Mouse (Mus musculus): ENCODE results near the gene Flad1.
A peak's percentile ranks its signal among the peaks of the same experiment; 100 is the strongest.
"Not testable (repeated sequence)": the region's sequence is repeated elsewhere in the genome, so short reads cannot be mapped to it uniquely, and the experiment has no call there.

The Flad1 gene

GRCm38 (mm10) chr3:89411490-89412393 lies at the start of gene Flad1:
TSS of gene Flad1 (minus strand) at chr3:89411870.
- peak; percentile 95 for DNase-seq

- DNase-seq = peak; percentile 94
Measured at GRCm38 (mm10) chr3:89458965-89459807, 47.5 kb upstream of the Flad1 start.

GRCm38 (mm10) chr3:89458372-89458964 lies 46.8 kb upstream of the Flad1 start:
- DNase-seq = no peak

- DNase-seq = peak; percentile 66
Measured at GRCm38 (mm10) chr3:89456726-89457665, 45.3 kb upstream of the Flad1 start.

- DNase-seq = no peak
Measured at GRCm38 (mm10) chr3:89455786-89456285, 44.2 kb upstream of the Flad1 start.

- no peak for DNase-seq
Measured at GRCm38 (mm10) chr3:89454401-89455177, 42.9 kb upstream of the Flad1 start, which contains the start of gene Pmvk. TSS of gene Pmvk (plus strand) at chr3:89454541.

- no peak for DNase-seq
Measured at GRCm38 (mm10) chr3:89451916-89452315, 40.2 kb upstream of the Flad1 start.

- peak; percentile 71 for DNase-seq
Measured at GRCm38 (mm10) chr3:89449541-89449940, 37.9 kb upstream of the Flad1 start.

GRCm38 (mm10) chr3:89448720-89449537 lies 37.3 kb upstream of the Flad1 start:
- no peak for DNase-seq

- no peak for DNase-seq
Measured at GRCm38 (mm10) chr3:89440691-89441090, 29.0 kb upstream of the Flad1 start.

- no peak for DNase-seq
Measured at GRCm38 (mm10) chr3:89437269-89437668, 25.6 kb upstream of the Flad1 start.

GRCm38 (mm10) chr3:89436176-89437113 lies 24.8 kb upstream of the Flad1 start, which contains the start of gene Pbxip1:
TSS of gene Pbxip1 (plus strand) at chr3:89436706.
- DNase-seq = no peak

- no peak for DNase-seq
Measured at GRCm38 (mm10) chr3:89435041-89435440, 23.4 kb upstream of the Flad1 start.

GRCm38 (mm10) chr3:89434532-89434931 lies 22.9 kb upstream of the Flad1 start:
- DNase-seq = no peak

- no peak for DNase-seq
Measured at GRCm38 (mm10) chr3:89432606-89433005, 20.9 kb upstream of the Flad1 start.

GRCm38 (mm10) chr3:89430171-89431159 lies 18.8 kb upstream of the Flad1 start, which contains the start of gene Pygo2:
TSS of gene Pygo2 (plus strand) at chr3:89430214.
- DNase-seq = peak; percentile 92

GRCm38 (mm10) chr3:89429021-89429420 lies 17.4 kb upstream of the Flad1 start:
- not testable (repeated sequence) for DNase-seq
